Mouse (Mus musculus) liver, adult 2 months (tissue): ENCODE data around the gene Dhrs13.

ENCODE experiments used
- CTCF ChIP-seq: fragments of 200-500 bp; IDR thresholded peaks from 2 replicates; pipeline ENCODE4 v1.5.1; 2011; ENCODE audit warnings: low read depth, low read length, control low read depth
- POLR2A ChIP-seq: fragments of 200-500 bp; IDR thresholded peaks from 2 replicates; pipeline ENCODE4 v1.6.1; 2011; ENCODE audit warnings: low read length, control low read depth; ENCODE audit not compliant: insufficient read depth; ENCODE audit errors: extremely low read depth

- TF ChIP-seq CTCF = no peak
- no peak for TF ChIP-seq POLR2A
Observed at GRCm38 (mm10) chr11:78062563-78062962, 30.5 kb downstream of the Dhrs13 start.
